Mouse (Mus musculus) gastrocnemius, postnatal 36 days (tissue): ENCODE data around the gene Tmed2. TPM values are rescaled to one million over a fixed set of nuclear protein-coding genes. Genes with fewer than 3 reads are reported as not detected.
"Not testable (repeated sequence)": the region's sequence is repeated elsewhere in the genome, so short reads cannot be mapped to it uniquely, and the experiment has no call there.

Experiments used
- DNase-seq, 2 experiments: peaks; one replicate each; pipeline ENCODE4 v3.0.0; 2022
- intact Hi-C: fragments of 180-260 bp; cut with DNase I; formaldehyde crosslinking; loops from one replicate; pipeline ENCODE4 v1.15.1; 2025
- long read RNA-seq, 2 experiments: library from polyadenylated mRNA; stranded (forward); transcript quantifications; one replicate each; pipeline ENCODE4 v2.0.0; 2021
- total RNA-seq, 2 experiments: library from RNA; stranded (reverse); gene quantifications; 2 replicates each; pipeline ENCODE4 v1.2.3; 2021

The Tmed2 gene
- total RNA-seq: 100 to 1,000 TPM; 133 to 145 TPM
- long read RNA-seq, experiment 1, transcript Tmed2-201 (4 exons, 2,074 nt): major isoform, 25 of 374 reads
- long read RNA-seq, experiment 1, partial matches to known transcripts: 2 of 374 reads
- long read RNA-seq, experiment 1, other reads (novel, unspliced or antisense): 343 of 374 reads
- long read RNA-seq, experiment 2, transcript Tmed2-201 (4 exons, 2,074 nt): major isoform, 40 of 493 reads
- long read RNA-seq, experiment 2, partial matches to known transcripts: 4 of 493 reads
- long read RNA-seq, experiment 2, other reads (novel, unspliced or antisense): 447 of 493 reads

- DNase-seq: peak; percentile 90 to 93
- intact Hi-C loops: loop anchor here (5.0 kb wide), 1 partner anchor 188 kb away; no protein-coding TSS in a partner anchor
These were observed at the start of gene Tmed2 for GRCm38 (mm10) chr5:124540383-124540786. Gene Tmed2, plus strand, starts transcription at chr5:124540695.

- intact Hi-C loops: no loop called here
- DNase-seq: no peak
These were observed 48.8 kb upstream of the Tmed2 start for GRCm38 (mm10) chr5:124491732-124492131.

- no peak for DNase-seq
- intact Hi-C loops: no loop called here
These were observed 47.9 kb upstream of the Tmed2 start for GRCm38 (mm10) chr5:124492618-124493017.

- no peak for DNase-seq
- intact Hi-C loops: no loop called here
These were observed 47.0 kb upstream of the Tmed2 start for GRCm38 (mm10) chr5:124493455-124493854.

- DNase-seq: no peak
- intact Hi-C loops: loop anchor here (5.0 kb wide), 1 partner anchor 37 kb away; the partner anchor contains the start of gene Rilpl1
These were observed 44.9 kb upstream of the Tmed2 start for GRCm38 (mm10) chr5:124495547-124495946.

GRCm38 (mm10) chr5:124496614-124497514 is 43.6 kb upstream of the Tmed2 start:
- intact Hi-C loops: loop anchor here (5.0 kb wide), 1 partner anchor 35 kb away; the partner anchor contains the start of gene Rilpl1
- DNase-seq: no peak

- intact Hi-C loops: loop anchor here (5.0 kb wide), 1 partner anchor 34 kb away; the partner anchor contains the start of gene Rilpl1
- DNase-seq: peak in 1 of 2 experiments; percentile 50
These were observed 42.1 kb upstream of the Tmed2 start for GRCm38 (mm10) chr5:124498221-124498876.

GRCm38 (mm10) chr5:124499001-124499400 is 41.5 kb upstream of the Tmed2 start:
- intact Hi-C loops: loop anchor here (5.0 kb wide), 1 partner anchor 33 kb away; the partner anchor contains the start of gene Rilpl1
- DNase-seq: no peak

GRCm38 (mm10) chr5:124500037-124500436 is 40.5 kb upstream of the Tmed2 start:
- intact Hi-C loops, DNase-seq: not testable (repeated sequence)

GRCm38 (mm10) chr5:124500573-124500972 is 39.9 kb upstream of the Tmed2 start:
- DNase-seq: no peak
- intact Hi-C loops: no loop called here

- intact Hi-C loops: no loop called here
- no peak for DNase-seq
These were observed 39.0 kb upstream of the Tmed2 start for GRCm38 (mm10) chr5:124501541-124501940.

GRCm38 (mm10) chr5:124503742-124504141 is 36.8 kb upstream of the Tmed2 start:
- no peak for DNase-seq
- intact Hi-C loops: no loop called here

- no peak for DNase-seq
- intact Hi-C loops: no loop called here
These were observed 35.3 kb upstream of the Tmed2 start for GRCm38 (mm10) chr5:124505235-124505634.

- peak; percentile 48 to 64 for DNase-seq
- intact Hi-C loops: no loop called here
These were observed 33.6 kb upstream of the Tmed2 start for GRCm38 (mm10) chr5:124506731-124507359.

- intact Hi-C loops: no loop called here
- no peak for DNase-seq
These were observed 31.3 kb upstream of the Tmed2 start for GRCm38 (mm10) chr5:124509200-124509599.

- intact Hi-C loops: no loop called here
- DNase-seq: peak; percentile 49 to 83
These were observed 30.7 kb upstream of the Tmed2 start for GRCm38 (mm10) chr5:124509742-124510237.

- no peak for DNase-seq
- intact Hi-C loops: no loop called here
These were observed 29.9 kb upstream of the Tmed2 start for GRCm38 (mm10) chr5:124510536-124511050.

GRCm38 (mm10) chr5:124515789-124516188 is 24.7 kb upstream of the Tmed2 start:
- intact Hi-C loops: no loop called here
- DNase-seq: no peak

- DNase-seq: no peak
- intact Hi-C loops: no loop called here
These were observed 21.8 kb upstream of the Tmed2 start for GRCm38 (mm10) chr5:124518648-124519047.

- no peak for DNase-seq
- intact Hi-C loops: no loop called here
These were observed 18.9 kb upstream of the Tmed2 start for GRCm38 (mm10) chr5:124521588-124521987.
